Mouse (Mus musculus) monocyte, adult 5-6 weeks (primary cell): ENCODE data around the gene Ak3. TPM values are rescaled to one million over a fixed set of nuclear protein-coding genes. Genes with fewer than 3 reads are reported as not detected.

Experiments used
- ATAC-seq: fragments of 153-309, 156-312 bp; replicated peaks from 2 replicates; pipeline ENCODE4 v1.8.0; 2017; ENCODE audit warnings: mild to moderate bottlenecking; ENCODE audit not compliant: low TSS enrichment, insufficient number of reproducible peaks, severe bottlenecking, poor library complexity, low FRiP score
- total RNA-seq: library from RNA; stranded (forward); fragments of 200-1000, 200-491, 200-594 nt; gene quantifications from 3 replicates; pipeline ENCODE4 v1.2.3, GENCODE M21; 2017

Ak3 gene
- total RNA-seq, 1 experiment from 2014 or later: 27.9 TPM

GRCm38 (mm10) chr19:29045956-29046650, 1.7 kb downstream of the Ak3 start:
- ATAC-seq: no peak

GRCm38 (mm10) chr19:29045369-29045768, 2.4 kb downstream of the Ak3 start:
- no peak for ATAC-seq

GRCm38 (mm10) chr19:29044353-29044768, 3.4 kb downstream of the Ak3 start:
- ATAC-seq: no peak

GRCm38 (mm10) chr19:29042647-29043046, 5.1 kb downstream of the Ak3 start:
- ATAC-seq: no peak

GRCm38 (mm10) chr19:29042143-29042542, 5.6 kb downstream of the Ak3 start:
- ATAC-seq: no peak

- ATAC-seq: no peak
Observed at GRCm38 (mm10) chr19:29040206-29040605, 7.6 kb downstream of the Ak3 start.

- no peak for ATAC-seq
Observed at GRCm38 (mm10) chr19:29039334-29039733, 8.4 kb downstream of the Ak3 start.

GRCm38 (mm10) chr19:29037541-29037940, 10.2 kb downstream of the Ak3 start:
- no peak for ATAC-seq

- no peak for ATAC-seq
Observed at GRCm38 (mm10) chr19:29037026-29037425, 10.7 kb downstream of the Ak3 start.

- no peak for ATAC-seq
Observed at GRCm38 (mm10) chr19:29032662-29033061, 15.1 kb downstream of the Ak3 start.

GRCm38 (mm10) chr19:29031788-29032187, 16.0 kb downstream of the Ak3 start:
- no peak for ATAC-seq

GRCm38 (mm10) chr19:29024391-29024947, 23.3 kb downstream of the Ak3 start:
- ATAC-seq: no peak

- no peak for ATAC-seq
Observed at GRCm38 (mm10) chr19:29021754-29022345, 25.9 kb downstream of the Ak3 start.

- ATAC-seq: no peak
Observed at GRCm38 (mm10) chr19:29019647-29020046, 28.1 kb downstream of the Ak3 start.

GRCm38 (mm10) chr19:29016786-29017185, 31.0 kb downstream of the Ak3 start:
- no peak for ATAC-seq

GRCm38 (mm10) chr19:29016204-29016765, 31.5 kb downstream of the Ak3 start:
- no peak for ATAC-seq

GRCm38 (mm10) chr19:29015410-29016203, 32.2 kb downstream of the Ak3 start:
- ATAC-seq: no peak

GRCm38 (mm10) chr19:29014466-29015055, 33.2 kb downstream of the Ak3 start:
- no peak for ATAC-seq
